In genomic region chr13:89906120-89906519, GRCm38 (mm10) we compare ENCODE assay signal across 27 mouse cellular contexts.
"Had no signal": no experiment of that assay in that cellular context is flagged by ENCODE, and none has a peak within 500 bp of the region (broad histone marks: within the 10 kb centered on the region; RNA-seq: fewer than 3 reads in every experiment).

No protein-coding gene starts in this region.

- H3K4me3 ChIP-seq: heart, adult 2 months; heart, embryonic 13.5 days; heart, embryonic 15.5 days; hindbrain, embryonic 13.5 days; hindbrain, embryonic 15.5 days; kidney, embryonic 15.5 days; layer of hippocampus, adult 2 months; left cerebral cortex, adult 2 months; limb, embryonic 13.5 days; limb, embryonic 15.5 days; liver, embryonic 13.5 days; liver, embryonic 15.5 days had no signal

- DNase-seq: gastrocnemius, postnatal 14 days; gastrocnemius, postnatal 36 days; heart, adult 11 months; heart, adult 2 months; heart, postnatal 14 days; heart, postnatal 36 days; kidney, adult 11 months; kidney, adult 2 months; kidney, adult 9 months; kidney, postnatal 14 days; kidney, postnatal 4 days; left cerebral cortex, postnatal 4 days; liver, embryonic 13.5 days had no signal

- H3K36me3 ChIP-seq: heart, embryonic 13.5 days; heart, embryonic 15.5 days; hindbrain, embryonic 13.5 days; hindbrain, embryonic 15.5 days; kidney, embryonic 15.5 days; limb, embryonic 13.5 days; limb, embryonic 15.5 days; liver, embryonic 13.5 days; liver, embryonic 15.5 days had no signal

- H3K4me2 ChIP-seq: heart, embryonic 11.5 days; heart, embryonic 13.5 days; heart, embryonic 15.5 days; hindbrain, embryonic 13.5 days; hindbrain, embryonic 15.5 days; kidney, embryonic 15.5 days; limb, embryonic 13.5 days; limb, embryonic 15.5 days; liver, embryonic 13.5 days; liver, embryonic 15.5 days had no signal

- H3K4me1 ChIP-seq: heart, embryonic 15.5 days; hindbrain, embryonic 13.5 days; hindbrain, embryonic 15.5 days; kidney, embryonic 15.5 days; limb, embryonic 13.5 days; limb, embryonic 15.5 days; liver, embryonic 13.5 days; liver, embryonic 15.5 days had no signal

- H3K9me3 ChIP-seq: heart, embryonic 13.5 days; heart, embryonic 15.5 days; hindbrain, embryonic 13.5 days; hindbrain, embryonic 15.5 days; kidney, embryonic 15.5 days; limb, embryonic 13.5 days; limb, embryonic 15.5 days; liver, embryonic 13.5 days; liver, embryonic 15.5 days had no signal

- H3K27me3 ChIP-seq: heart, embryonic 13.5 days; heart, embryonic 15.5 days; hindbrain, embryonic 13.5 days; hindbrain, embryonic 15.5 days; kidney, embryonic 15.5 days; limb, embryonic 13.5 days; limb, embryonic 15.5 days; liver, embryonic 13.5 days; liver, embryonic 15.5 days had no signal

- H3K9ac ChIP-seq: heart, embryonic 13.5 days; heart, embryonic 15.5 days; hindbrain, embryonic 13.5 days; hindbrain, embryonic 15.5 days; kidney, embryonic 15.5 days; limb, embryonic 13.5 days; limb, embryonic 15.5 days; liver, embryonic 13.5 days; liver, embryonic 15.5 days had no signal

- H3K27ac ChIP-seq: heart, adult 2 months; heart, embryonic 13.5 days; heart, embryonic 15.5 days; hindbrain, embryonic 13.5 days; hindbrain, embryonic 15.5 days; hindbrain, postnatal 0 days; kidney, embryonic 15.5 days; kidney, postnatal 0 days; layer of hippocampus, adult 2 months; left cerebral cortex, adult 2 months; limb, embryonic 13.5 days; limb, embryonic 15.5 days; liver, embryonic 13.5 days; liver, embryonic 15.5 days had no signal

- ATAC-seq: hindbrain, postnatal 0 days; intestine, embryonic 16.5 days had no signal
